Mouse (Mus musculus) adrenal gland, postnatal 4 days (tissue): ENCODE measurements around the gene Nell2. TPM values are rescaled to one million over a fixed set of nuclear protein-coding genes. Genes with fewer than 3 reads are reported as not detected.

ENCODE experiments used
- DNase-seq, 2 experiments: peaks; one replicate each; pipeline ENCODE4 v3.0.0; 2021 to 2022; ENCODE audit warnings: low spot score in 2 of 2, mixed read lengths in 2 of 2
- total RNA-seq, 2 experiments: library from RNA; stranded (reverse); gene quantifications; 2 replicates each; pipeline ENCODE4 v1.2.3; 2021

The Nell2 gene
- total RNA-seq, 2 experiments from 2014 or later, result 7.9 to 8.2 TPM

GRCm38 (mm10) chr15:95108626-95109025 is 419.7 kb downstream of the Nell2 start:
- DNase-seq, result no peak

- DNase-seq, result no peak
Observed at GRCm38 (mm10) chr15:95107246-95107809, 421.0 kb downstream of the Nell2 start.

- DNase-seq, result no peak
Observed at GRCm38 (mm10) chr15:95101522-95101921, 426.8 kb downstream of the Nell2 start.

GRCm38 (mm10) chr15:95100133-95100532 is 428.2 kb downstream of the Nell2 start:
- no peak for DNase-seq

GRCm38 (mm10) chr15:95085962-95086361 is 442.4 kb downstream of the Nell2 start:
- DNase-seq, result no peak

- DNase-seq, result no peak
Observed at GRCm38 (mm10) chr15:95081654-95082053, 446.7 kb downstream of the Nell2 start.

GRCm38 (mm10) chr15:95075356-95075755 is 453.0 kb downstream of the Nell2 start:
- no peak for DNase-seq

- no peak for DNase-seq
Observed at GRCm38 (mm10) chr15:95070881-95071280, 457.5 kb downstream of the Nell2 start.

- DNase-seq, result no peak
Observed at GRCm38 (mm10) chr15:95068799-95069198, 459.6 kb downstream of the Nell2 start.

- DNase-seq, result no peak
Observed at GRCm38 (mm10) chr15:95068023-95068422, 460.3 kb downstream of the Nell2 start.

GRCm38 (mm10) chr15:95055081-95055650 is 473.2 kb downstream of the Nell2 start:
- DNase-seq, result no peak

GRCm38 (mm10) chr15:95049171-95049729 is 479.1 kb downstream of the Nell2 start:
- no peak for DNase-seq

GRCm38 (mm10) chr15:95047486-95047885 is 480.9 kb downstream of the Nell2 start:
- no peak for DNase-seq

- DNase-seq, result no peak
Observed at GRCm38 (mm10) chr15:95044011-95044410, 484.3 kb downstream of the Nell2 start.

- no peak for DNase-seq
Observed at GRCm38 (mm10) chr15:95042437-95042836, 485.9 kb downstream of the Nell2 start.

GRCm38 (mm10) chr15:95029487-95029875 is 498.9 kb downstream of the Nell2 start:
- no peak for DNase-seq

GRCm38 (mm10) chr15:95028862-95029486 is 499.4 kb downstream of the Nell2 start:
- no peak for DNase-seq

Other genes with a start within 250 kb of the Nell2 start
- under 1 TPM in 1 of 2 experiments, not detected in 1; 0.25 TPM for gene Dbx2, start 127.4 kb upstream of the Nell2 start, total RNA-seq